Mouse (Mus musculus): ENCODE measurements around the gene Lime1. TPM values are rescaled to one million over a fixed set of nuclear protein-coding genes. Genes with fewer than 3 reads are reported as not detected.

The Lime1 gene
- 30.8 and 48.9 TPM in 2 replicates for total RNA-seq (2012; rRNA removed)

- no peak for TF ChIP-seq ZC3H11A (IDR thresholded peaks at IDR 0.05; ENCODE audit: borderline replicate concordance, low read depth, low read length)
- no peak for TF ChIP-seq ZNF384 (IDR thresholded peaks at IDR 0.05; ENCODE audit: low read depth, low read length)
- TF ChIP-seq HCFC1 (IDR thresholded peaks at IDR 0.05; ENCODE audit: borderline replicate concordance, insufficient read depth, low read length): no peak
- TF ChIP-seq MAFK (IDR thresholded peaks at IDR 0.05; ENCODE audit: insufficient read depth, low read depth, low read length): no peak
- TF ChIP-seq CHD2 (IDR thresholded peaks at IDR 0.05; ENCODE audit: low read depth, low read length): no peak
- Histone ChIP-seq H3K9ac (ENCODE audit: insufficient read depth, low read depth, low read length, poor library complexity, severe bottlenecking) (no peak within 1 kb of the TSS), H3K27ac (ENCODE audit: insufficient read depth, low read depth, low read length, poor library complexity, severe bottlenecking) (no peak within 1 kb of the TSS), H3K9me3 (ENCODE audit: control insufficient read depth, insufficient read depth, low read depth, low read length) (no peaks in the 10 kb centered on the region), H3K36me3 (ENCODE audit: control insufficient read depth, insufficient read depth, low read length, poor library complexity, severe bottlenecking) (peaks cover 41% of the 10 kb centered on the region), H3K4me1 (ENCODE audit: control insufficient read depth in 2 of 2, insufficient read depth in 2 of 2, low read length in 2 of 2, poor library complexity in 1 of 2) (peaks cover 0 to 5% of the 10 kb centered on the region in 2 experiments; a peak in 2 of 4 replicates), H3K4me3 (ENCODE audit: insufficient read depth in 1 of 2, low read depth in 1 of 2, low read length in 2 of 2, poor library complexity in 1 of 2, severe bottlenecking in 1 of 2) (no peak within 1 kb of the TSS)
- in situ Hi-C loops (cut with MboI; ENCODE audit: low sequenced_read_pairs in 2 of 2, unreplicated experiment in 2 of 2): no loop called here
- no peak for DNase-seq (ENCODE audit: low read depth, low spot score)
These were observed at the start of gene Lime1 for GRCm38 (mm10) chr2:181379778-181380177. Lime1 (plus strand) TSS chr2:181380078.

- Histone ChIP-seq H3K36me3 (ENCODE audit: control insufficient read depth, insufficient read depth, low read length, poor library complexity, severe bottlenecking) (peaks cover 36% of the 10 kb centered on the region), H3K27ac (ENCODE audit: insufficient read depth, low read depth, low read length, poor library complexity, severe bottlenecking) (peak overlapping the region; percentile 85; the same call in 1 of the 2 replicates)
- TF ChIP-seq CHD2 (IDR thresholded peaks at IDR 0.05; ENCODE audit: low read depth, low read length) (no peak), MAFK (IDR thresholded peaks at IDR 0.05; ENCODE audit: insufficient read depth, low read depth, low read length) (no peak), HCFC1 (IDR thresholded peaks at IDR 0.05; ENCODE audit: borderline replicate concordance, insufficient read depth, low read length) (no peak), ZNF384 (IDR thresholded peaks at IDR 0.05; ENCODE audit: low read depth, low read length) (no peak), ZC3H11A (IDR thresholded peaks at IDR 0.05; ENCODE audit: borderline replicate concordance, low read depth, low read length) (no peak)
These were observed 47.3 kb upstream of the Lime1 start for GRCm38 (mm10) chr2:181332542-181332941.

GRCm38 (mm10) chr2:181334023-181334422, 45.9 kb upstream of the Lime1 start:
- Histone ChIP-seq H3K9ac (ENCODE audit: insufficient read depth, low read depth, low read length, poor library complexity, severe bottlenecking) (no peak overlapping the region), H3K4me1 (ENCODE audit: control insufficient read depth in 2 of 2, insufficient read depth in 2 of 2, low read length in 2 of 2, poor library complexity in 1 of 2) (peaks cover 0 to 8% of the 10 kb centered on the region in 2 experiments; a peak in 2 of 4 replicates), H3K36me3 (ENCODE audit: control insufficient read depth, insufficient read depth, low read length, poor library complexity, severe bottlenecking) (peaks cover 29% of the 10 kb centered on the region), H3K4me3 (ENCODE audit: insufficient read depth in 1 of 2, low read depth in 1 of 2, low read length in 2 of 2, poor library complexity in 1 of 2, severe bottlenecking in 1 of 2) (no peak overlapping the region), H3K27ac (ENCODE audit: insufficient read depth, low read depth, low read length, poor library complexity, severe bottlenecking) (no peak overlapping the region), H3K9me3 (ENCODE audit: control insufficient read depth, insufficient read depth, low read depth, low read length) (no peaks in the 10 kb centered on the region)
- TF ChIP-seq ZC3H11A (IDR thresholded peaks at IDR 0.05; ENCODE audit: borderline replicate concordance, low read depth, low read length) (peak; percentile 50; the same call in 1 of the 2 replicates), HCFC1 (IDR thresholded peaks at IDR 0.05; ENCODE audit: borderline replicate concordance, insufficient read depth, low read length) (no peak)
- in situ Hi-C loops (cut with MboI; ENCODE audit: low sequenced_read_pairs in 2 of 2, unreplicated experiment in 2 of 2): no loop called here
- DNase-seq (ENCODE audit: low read depth, low spot score): peak; percentile 56

More at GRCm38 (mm10) chr2:181332542-181332941, 47.3 kb upstream of the Lime1 start:
- H3K9ac ChIP-seq (ENCODE audit: insufficient read depth, low read depth, low read length, poor library complexity, severe bottlenecking): no peak overlapping the region
- no peaks in the 10 kb centered on the region for H3K9me3 ChIP-seq (ENCODE audit: control insufficient read depth, insufficient read depth, low read depth, low read length)
- DNase-seq (ENCODE audit: low read depth, low spot score): peak; percentile 70
- H3K4me1 ChIP-seq (ENCODE audit: control insufficient read depth in 2 of 2, insufficient read depth in 2 of 2, low read length in 2 of 2, poor library complexity in 1 of 2): peaks cover 0 to 8% of the 10 kb centered on the region in 2 experiments; a peak in 2 of 4 replicates
- in situ Hi-C loops (cut with MboI; ENCODE audit: low sequenced_read_pairs in 2 of 2, unreplicated experiment in 2 of 2): no loop called here
- H3K4me3 ChIP-seq (ENCODE audit: insufficient read depth in 1 of 2, low read depth in 1 of 2, low read length in 2 of 2, poor library complexity in 1 of 2, severe bottlenecking in 1 of 2): no peak overlapping the region

GRCm38 (mm10) chr2:181340426-181340825, 39.5 kb upstream of the Lime1 start:
- H3K4me3 ChIP-seq (ENCODE audit: insufficient read depth in 1 of 2, low read depth in 1 of 2, low read length in 2 of 2, poor library complexity in 1 of 2, severe bottlenecking in 1 of 2): no peak overlapping the region
- no peak for DNase-seq (ENCODE audit: low read depth, low spot score)
- H3K27ac ChIP-seq (ENCODE audit: insufficient read depth, low read depth, low read length, poor library complexity, severe bottlenecking): no peak overlapping the region
- no peaks in the 10 kb centered on the region for H3K4me1 ChIP-seq (ENCODE audit: control insufficient read depth in 2 of 2, insufficient read depth in 2 of 2, low read length in 2 of 2, poor library complexity in 1 of 2)
- no peak overlapping the region for H3K9ac ChIP-seq (ENCODE audit: insufficient read depth, low read depth, low read length, poor library complexity, severe bottlenecking)
- peaks cover 46% of the 10 kb centered on the region for H3K36me3 ChIP-seq (ENCODE audit: control insufficient read depth, insufficient read depth, low read length, poor library complexity, severe bottlenecking)
- no peaks in the 10 kb centered on the region for H3K9me3 ChIP-seq (ENCODE audit: control insufficient read depth, insufficient read depth, low read depth, low read length)
- no peak for TF ChIP-seq MAFK (IDR thresholded peaks at IDR 0.05; ENCODE audit: insufficient read depth, low read depth, low read length)
- no peak for TF ChIP-seq ZNF384 (IDR thresholded peaks at IDR 0.05; ENCODE audit: low read depth, low read length)
- TF ChIP-seq ZC3H11A (IDR thresholded peaks at IDR 0.05; ENCODE audit: borderline replicate concordance, low read depth, low read length): no peak
- TF ChIP-seq HCFC1 (IDR thresholded peaks at IDR 0.05; ENCODE audit: borderline replicate concordance, insufficient read depth, low read length): no peak
- in situ Hi-C loops (cut with MboI; ENCODE audit: low sequenced_read_pairs in 2 of 2, unreplicated experiment in 2 of 2): no loop called here

GRCm38 (mm10) chr2:181342766-181343165, 37.1 kb upstream of the Lime1 start:
- no peak for DNase-seq (ENCODE audit: low read depth, low spot score)
- Histone ChIP-seq H3K4me3 (ENCODE audit: insufficient read depth in 1 of 2, low read depth in 1 of 2, low read length in 2 of 2, poor library complexity in 1 of 2, severe bottlenecking in 1 of 2) (no peak overlapping the region), H3K4me1 (ENCODE audit: control insufficient read depth in 2 of 2, insufficient read depth in 2 of 2, low read length in 2 of 2, poor library complexity in 1 of 2) (no peaks in the 10 kb centered on the region), H3K36me3 (ENCODE audit: control insufficient read depth, insufficient read depth, low read length, poor library complexity, severe bottlenecking) (peaks cover 56% of the 10 kb centered on the region), H3K9ac (ENCODE audit: insufficient read depth, low read depth, low read length, poor library complexity, severe bottlenecking) (no peak overlapping the region), H3K9me3 (ENCODE audit: control insufficient read depth, insufficient read depth, low read depth, low read length) (no peaks in the 10 kb centered on the region), H3K27ac (ENCODE audit: insufficient read depth, low read depth, low read length, poor library complexity, severe bottlenecking) (no peak overlapping the region)
- TF ChIP-seq HCFC1 (IDR thresholded peaks at IDR 0.05; ENCODE audit: borderline replicate concordance, insufficient read depth, low read length): no peak
- no peak for TF ChIP-seq CHD2 (IDR thresholded peaks at IDR 0.05; ENCODE audit: low read depth, low read length)
- TF ChIP-seq MAFK (IDR thresholded peaks at IDR 0.05; ENCODE audit: insufficient read depth, low read depth, low read length): no peak
- no peak for TF ChIP-seq ZC3H11A (IDR thresholded peaks at IDR 0.05; ENCODE audit: borderline replicate concordance, low read depth, low read length)
- no peak for TF ChIP-seq ZNF384 (IDR thresholded peaks at IDR 0.05; ENCODE audit: low read depth, low read length)
- in situ Hi-C loops (cut with MboI; ENCODE audit: low sequenced_read_pairs in 2 of 2, unreplicated experiment in 2 of 2): no loop called here

Measured in ES-E14 (cell line).